Mouse (Mus musculus): ENCODE results near the gene Inppl1.
A peak's percentile ranks its signal among the peaks of the same experiment; 100 is the strongest.

The Inppl1 gene

DNA sequence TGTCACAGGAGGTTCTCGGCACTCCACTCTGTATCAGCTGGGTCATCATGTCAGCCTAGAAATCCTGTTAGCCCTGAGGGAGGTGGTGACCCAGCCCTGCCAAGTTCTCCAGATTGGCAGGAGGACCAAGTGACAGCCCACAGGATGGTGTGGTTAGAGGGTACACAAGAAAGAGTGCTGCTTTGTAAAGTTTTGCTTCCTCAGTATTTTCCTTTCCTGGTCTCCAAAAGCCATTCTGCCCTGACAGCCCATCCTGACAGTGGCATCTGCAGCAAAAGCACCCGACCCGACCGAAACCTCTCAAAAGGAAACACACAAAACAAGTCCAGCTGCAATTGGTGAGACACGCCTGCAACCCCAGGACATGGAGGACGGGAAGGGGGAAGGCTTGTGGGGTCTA lies 6.2 kb upstream of the Inppl1 start:
- DNase-seq (ENCODE audit: low spot score in 2 of 2) = no peak

DNA sequence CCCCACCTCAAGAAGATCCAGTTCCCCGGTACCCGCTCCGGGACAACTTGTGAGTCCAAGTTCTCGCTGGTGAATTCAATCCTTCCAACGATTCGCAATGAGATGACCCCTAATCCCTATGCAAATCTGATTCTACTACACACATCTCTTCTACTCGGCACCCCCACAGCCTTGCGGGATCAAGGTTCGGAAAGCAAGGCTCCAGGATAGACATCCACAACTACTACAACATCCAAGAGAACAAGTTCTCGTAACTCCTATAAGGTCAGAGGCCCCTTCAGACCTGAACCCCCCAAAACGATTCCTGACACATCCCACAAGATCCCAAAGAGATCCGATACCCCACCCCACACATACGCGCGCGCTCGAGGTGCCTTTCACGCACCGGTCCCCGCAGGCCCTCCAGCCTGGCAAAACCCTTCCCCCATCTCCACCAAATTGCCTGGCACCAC lies 849 bp downstream of the Inppl1 start:
- DNase-seq (ENCODE audit: low spot score in 2 of 2) = no peak

DNA sequence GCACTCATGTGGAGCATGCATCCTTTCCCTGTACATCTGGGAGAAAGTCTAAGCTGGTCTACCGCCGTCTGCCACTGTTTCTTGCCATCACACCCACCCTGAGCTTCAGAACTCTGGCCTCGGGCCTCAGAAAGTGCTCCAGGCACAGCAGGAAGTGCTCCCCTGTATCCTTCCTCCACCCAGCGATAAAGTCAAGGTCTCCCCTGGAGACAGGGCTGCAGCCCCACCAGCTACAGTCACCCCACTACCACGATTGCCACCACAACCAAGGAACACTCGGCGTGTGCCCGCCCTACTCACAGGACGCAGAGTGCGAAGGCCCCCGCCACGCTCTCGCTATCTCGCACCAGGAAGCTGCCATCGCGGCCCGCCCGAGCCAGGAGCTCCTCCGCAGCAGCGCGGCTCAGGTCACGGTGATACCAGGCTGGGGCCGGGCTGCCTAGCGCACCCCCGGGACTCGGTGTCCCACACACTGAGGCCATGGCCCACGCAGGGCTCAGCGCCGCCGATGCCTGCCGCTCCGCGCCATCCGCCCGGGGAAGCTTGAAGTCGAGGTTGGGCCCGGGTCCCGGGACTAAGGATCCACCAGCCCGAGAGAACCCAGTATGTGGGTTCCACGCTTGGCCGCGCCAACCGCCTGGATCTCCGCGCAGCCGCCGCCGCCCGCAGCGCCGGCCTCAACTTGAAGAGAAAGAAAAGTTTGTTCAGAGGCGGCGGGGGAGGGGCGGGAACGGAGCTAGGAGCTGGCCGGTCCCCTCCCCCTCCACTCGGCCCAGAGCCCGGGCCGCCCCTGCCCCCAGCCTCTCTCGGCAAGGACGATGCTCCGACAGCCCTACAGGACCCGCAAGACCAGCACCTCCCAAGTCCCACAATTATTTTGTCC lies 1.5 kb downstream of the Inppl1 start:
- peak; percentile 52 to 63 for DNase-seq (ENCODE audit: low spot score in 2 of 2)

DNA sequence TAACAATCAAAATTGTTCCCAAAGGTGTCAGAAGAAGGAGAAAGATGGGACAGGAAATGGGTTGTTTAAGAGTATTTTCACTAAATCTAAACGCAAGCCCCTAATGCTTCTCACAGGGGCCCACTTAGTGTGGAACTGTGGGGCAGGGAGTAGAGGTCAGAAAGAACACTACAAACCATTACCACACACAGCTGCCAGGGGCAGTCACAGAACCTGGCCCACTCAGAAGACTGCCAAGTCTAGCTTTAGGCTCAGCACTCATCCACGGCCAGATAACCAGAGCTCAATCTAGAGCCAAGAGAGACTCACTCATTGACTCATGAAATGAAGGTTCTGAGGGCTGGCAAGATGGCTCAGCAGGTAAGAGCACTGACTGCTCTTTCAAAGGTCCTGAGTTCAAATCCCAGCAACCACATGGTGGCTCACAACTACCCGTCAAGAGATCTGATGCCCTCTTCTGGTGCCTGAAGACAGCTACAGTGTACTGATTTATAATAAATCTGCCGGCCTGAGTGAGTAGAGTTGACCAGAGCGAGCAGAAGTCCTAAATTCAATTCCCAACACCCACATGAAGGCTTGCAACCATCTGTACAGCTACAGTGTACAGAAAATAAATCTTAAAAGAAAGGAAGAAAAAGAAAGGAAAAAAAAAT lies 2.4 kb downstream of the Inppl1 start:
- DNase-seq (ENCODE audit: low spot score in 2 of 2) = no peak

DNA sequence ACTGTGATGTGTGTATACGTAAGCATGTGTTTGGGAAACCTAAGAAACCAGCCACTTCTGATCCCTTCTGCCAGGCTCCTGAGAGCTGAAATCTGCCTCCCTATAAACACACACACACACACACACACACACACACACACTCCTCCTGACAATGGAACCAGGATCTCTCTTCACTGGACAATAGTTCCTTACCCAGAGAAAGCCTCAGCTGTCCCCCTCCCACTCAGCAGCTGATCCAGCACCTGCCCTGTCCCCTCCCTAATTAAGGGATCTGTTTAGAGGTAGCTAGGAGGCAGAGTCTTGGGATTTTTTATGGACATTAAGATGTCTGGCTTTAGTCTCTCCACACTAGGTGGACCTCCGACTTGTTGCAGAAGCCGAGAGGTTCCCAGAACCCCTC lies 3.1 kb downstream of the Inppl1 start:
- DNase-seq (ENCODE audit: low spot score in 2 of 2) = no peak

DNA sequence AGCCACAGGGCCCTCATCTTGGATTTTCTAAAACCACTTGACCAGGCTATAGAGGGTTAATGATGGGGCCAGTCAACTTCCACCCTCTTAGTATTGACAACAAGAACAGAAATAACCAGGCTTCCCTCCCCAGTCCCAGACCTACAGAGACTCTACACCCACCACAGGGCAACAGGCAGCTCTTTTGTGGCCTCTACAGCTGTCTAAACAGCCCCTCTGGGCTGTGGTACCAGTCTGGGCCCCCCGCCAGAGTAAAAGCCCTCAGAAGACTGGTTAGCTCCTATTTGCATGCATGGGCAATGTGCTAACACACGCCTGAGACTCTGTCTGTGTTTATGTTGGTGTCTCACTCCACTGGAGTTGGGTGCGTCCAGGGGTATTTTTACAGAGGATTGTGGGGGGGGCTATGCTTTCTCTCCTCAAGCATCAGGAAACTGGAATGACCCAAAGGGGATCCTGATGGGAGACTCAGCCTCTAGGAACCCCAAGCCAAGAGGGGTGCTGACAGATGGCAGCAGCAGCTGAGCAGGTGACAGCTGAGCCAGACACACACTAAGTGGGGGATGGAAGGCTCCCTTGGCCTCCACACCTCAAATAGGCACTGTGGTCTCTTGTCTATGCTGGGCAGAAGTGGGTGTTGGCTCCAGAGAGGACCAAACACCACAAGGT lies 4.0 kb downstream of the Inppl1 start:
- DNase-seq (ENCODE audit: low spot score in 2 of 2) = no peak

DNA sequence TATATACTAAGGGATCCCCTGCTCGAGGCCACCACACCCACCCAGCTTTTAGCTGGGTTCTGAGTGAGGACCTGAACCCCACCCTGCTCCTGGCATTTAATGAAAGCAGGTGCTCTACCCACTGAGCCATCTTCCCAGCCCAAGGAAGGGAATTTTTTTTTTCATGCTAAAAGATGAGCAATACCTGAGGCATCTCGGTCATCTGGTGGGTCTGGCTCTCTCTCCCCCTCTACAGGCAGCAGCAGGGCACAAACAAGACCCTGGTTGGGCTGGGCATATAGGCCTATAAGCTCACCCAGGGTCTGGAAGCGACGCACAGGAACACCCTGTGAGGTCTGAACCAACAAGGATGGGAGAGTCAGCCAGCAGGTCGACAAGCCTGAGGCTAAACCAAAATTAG lies 4.7 kb downstream of the Inppl1 start:
- no peak for DNase-seq (ENCODE audit: low spot score in 2 of 2)

DNA sequence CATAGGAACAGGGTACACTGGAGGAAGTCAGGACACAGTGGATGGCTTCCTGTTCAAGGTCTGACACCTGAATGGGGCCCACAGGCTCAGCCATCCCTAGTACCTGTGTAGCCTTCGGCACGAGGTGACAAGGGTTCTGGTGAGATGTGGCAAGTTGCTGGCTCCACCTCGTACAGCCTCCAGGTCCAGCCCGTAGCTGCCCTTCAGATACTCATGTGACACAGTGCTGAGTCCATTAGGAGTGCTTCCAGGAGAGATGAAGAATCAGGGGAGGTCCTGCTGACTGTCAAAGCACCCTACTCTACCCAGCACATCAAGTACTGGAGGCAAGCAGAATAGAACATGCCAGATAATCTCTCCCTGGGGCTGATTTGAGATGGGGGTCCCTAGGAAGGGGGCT lies 5.7 kb downstream of the Inppl1 start:
- DNase-seq (ENCODE audit: low spot score in 2 of 2) = no peak

DNA sequence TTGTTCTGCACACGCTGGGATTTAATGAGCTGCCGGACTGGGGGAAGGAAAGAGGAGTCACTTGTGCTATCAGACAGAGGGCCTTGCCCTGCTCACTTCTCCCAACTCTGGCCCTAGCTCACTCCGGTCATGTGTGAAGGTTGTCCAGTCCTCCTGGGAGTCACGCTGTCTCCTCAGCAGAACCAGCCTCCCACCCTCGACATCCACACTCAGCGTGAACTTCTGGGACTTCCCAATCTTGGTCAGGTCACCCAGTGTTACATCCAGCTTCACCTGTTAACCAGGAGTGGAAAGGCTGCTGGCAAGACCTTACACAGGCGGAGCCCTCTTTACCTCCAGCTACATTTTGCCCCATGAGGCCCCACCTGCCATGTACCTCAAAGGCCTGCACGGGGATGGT lies 6.6 kb downstream of the Inppl1 start:
- DNase-seq (ENCODE audit: low spot score in 2 of 2) = no peak

DNA sequence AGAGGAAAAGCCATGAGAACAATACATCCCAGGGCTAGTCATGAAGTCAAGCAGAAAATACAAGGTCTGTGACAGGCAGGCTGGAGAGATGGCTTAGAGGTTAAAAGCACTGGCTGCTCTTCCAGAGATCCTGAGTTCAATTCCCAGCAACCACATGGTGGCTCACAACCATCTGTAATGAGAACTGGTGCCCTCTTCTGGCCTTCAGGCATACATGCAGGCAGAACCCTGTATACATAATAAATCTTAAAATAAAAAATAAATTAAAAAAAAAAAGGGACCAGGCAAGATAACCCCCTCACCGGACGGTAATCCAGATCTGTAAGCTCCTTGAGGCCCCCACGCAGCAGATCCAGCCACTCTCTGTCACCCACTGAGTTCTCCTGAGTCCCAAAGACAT lies 7.7 kb downstream of the Inppl1 start:
- no peak for DNase-seq (ENCODE audit: low spot score in 2 of 2)

DNA sequence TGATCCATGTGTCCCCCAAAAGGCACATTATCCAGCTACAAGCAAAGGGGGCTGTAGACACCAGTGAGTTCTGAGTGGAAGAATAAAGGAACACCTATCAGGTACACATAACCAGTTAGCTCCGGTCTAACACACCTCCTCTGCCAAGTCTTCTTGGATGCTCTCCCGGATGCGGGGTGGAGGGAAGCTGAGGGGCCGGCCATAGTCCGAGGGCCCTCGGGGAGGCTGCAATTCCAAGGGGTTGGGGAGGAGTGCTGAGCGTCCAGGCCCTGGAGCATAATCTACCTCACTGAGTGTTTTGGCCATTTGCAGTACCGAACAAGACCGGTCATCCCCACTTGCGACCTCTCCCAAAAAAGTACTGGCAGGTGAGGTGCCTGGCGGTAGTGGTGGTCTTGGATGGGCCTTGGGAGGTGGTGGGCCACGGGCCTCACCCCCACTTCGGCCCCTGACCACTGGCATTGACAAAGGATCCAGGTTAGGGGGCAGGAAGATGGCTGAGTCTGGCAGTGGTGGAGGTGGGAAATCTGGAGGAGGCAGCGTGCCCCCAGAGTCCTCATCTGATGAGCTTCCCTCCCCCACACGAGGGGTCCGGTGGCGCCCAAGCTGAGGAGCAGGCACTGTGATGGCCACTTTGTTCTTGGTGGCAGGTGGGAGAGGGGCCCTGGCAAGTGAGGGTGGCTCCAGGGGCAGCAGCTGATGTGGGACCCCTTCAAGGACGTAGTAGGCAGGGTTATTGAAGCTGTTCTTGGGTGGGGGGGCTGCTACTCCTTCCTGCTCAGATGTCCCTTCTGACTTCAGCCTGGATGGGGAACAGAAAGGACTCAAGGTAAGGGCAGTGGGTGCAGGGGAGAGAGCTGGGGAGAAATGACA lies 14.0 kb downstream of the Inppl1 start:
- no peak for DNase-seq (ENCODE audit: low spot score in 2 of 2)

DNA sequence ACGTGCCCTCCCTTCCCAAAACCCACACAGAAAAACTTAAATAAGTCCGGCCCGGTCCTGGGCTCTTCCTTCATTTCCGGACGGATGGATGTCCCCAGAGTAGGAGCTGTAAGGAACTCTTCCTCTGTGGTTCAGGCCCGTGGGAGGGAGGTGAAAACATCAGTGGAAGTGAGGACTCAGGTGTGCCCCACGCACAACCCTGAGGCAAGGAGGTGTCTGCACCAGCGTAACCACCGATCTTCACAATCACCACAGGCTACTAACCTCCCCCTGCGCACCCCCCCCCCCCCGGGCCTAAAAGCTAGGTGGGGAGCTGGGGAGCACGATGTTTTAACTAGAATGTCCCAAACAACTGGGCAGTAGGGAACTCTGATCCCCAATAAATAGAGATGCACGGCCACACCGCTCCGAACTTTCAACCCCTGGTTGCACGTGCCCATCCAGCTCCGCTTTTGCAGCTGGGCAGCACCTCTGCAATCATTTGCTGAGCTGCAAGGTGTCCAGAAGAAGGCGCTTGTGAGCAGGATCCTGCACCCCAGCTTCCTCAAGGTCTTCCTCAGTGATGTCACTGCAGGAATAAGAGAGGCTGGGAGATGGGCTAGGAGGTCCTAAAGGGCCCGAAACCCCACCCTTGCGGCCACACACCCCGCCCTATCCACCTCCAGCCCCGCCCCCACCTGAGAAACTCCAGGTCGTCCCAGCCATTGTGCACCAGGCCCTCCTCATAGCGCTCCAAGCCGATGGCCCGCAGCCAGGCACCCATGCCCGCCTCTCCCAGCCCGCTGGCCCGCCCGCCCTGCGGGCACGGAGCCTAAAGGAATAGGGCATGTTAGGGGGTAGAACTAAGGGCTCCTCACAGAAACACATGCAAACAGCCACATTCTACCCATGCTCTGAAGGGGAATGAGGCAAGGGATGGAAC lies 14.9 kb downstream of the Inppl1 start:
- no peak for DNase-seq (ENCODE audit: low spot score in 2 of 2)

DNA sequence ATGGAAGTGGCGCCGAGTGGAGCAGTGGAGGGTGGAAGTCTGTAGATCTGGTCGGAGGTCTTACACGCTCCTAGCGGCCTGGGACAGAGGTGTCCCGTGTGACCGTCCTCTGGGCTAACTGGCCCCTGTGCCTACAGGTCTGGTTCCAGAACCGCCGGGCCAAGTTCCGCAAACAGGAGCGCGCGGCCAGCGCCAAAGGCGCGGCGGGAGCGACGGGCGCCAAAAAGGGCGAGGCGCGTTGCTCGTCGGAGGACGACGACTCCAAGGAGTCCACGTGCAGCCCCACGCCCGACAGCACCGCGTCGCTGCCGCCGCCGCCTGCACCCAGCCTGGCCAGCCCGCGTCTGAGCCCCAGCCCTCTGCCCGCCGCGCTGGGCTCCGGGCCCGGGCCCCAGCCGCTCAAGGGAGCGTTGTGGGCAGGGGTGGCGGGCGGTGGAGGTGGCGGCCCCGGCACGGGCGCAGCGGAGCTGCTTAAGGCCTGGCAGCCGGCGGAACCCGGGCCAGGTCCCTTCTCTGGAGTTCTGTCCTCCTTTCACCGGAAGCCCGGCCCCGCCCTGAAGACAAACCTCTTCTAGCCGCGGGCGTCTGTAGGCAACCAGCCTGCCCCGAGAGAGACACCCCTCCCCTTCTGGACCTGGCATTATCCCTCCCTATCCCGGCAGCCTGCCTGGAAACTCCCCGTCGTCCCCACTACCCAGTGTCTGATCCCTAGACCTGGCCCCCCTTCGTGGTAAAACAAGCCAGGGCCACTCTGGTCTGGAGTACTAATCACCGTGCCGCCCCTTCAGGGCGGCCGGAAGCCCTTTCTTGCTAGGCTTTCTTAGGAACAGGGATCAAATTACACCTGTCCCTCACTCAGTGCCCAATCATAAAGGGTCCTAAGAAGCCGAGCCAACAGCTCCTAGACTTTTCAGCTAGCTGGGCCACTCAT lies 16.2 kb downstream of the Inppl1 start:
- DNase-seq (ENCODE audit: low spot score in 2 of 2) = no peak

DNA sequence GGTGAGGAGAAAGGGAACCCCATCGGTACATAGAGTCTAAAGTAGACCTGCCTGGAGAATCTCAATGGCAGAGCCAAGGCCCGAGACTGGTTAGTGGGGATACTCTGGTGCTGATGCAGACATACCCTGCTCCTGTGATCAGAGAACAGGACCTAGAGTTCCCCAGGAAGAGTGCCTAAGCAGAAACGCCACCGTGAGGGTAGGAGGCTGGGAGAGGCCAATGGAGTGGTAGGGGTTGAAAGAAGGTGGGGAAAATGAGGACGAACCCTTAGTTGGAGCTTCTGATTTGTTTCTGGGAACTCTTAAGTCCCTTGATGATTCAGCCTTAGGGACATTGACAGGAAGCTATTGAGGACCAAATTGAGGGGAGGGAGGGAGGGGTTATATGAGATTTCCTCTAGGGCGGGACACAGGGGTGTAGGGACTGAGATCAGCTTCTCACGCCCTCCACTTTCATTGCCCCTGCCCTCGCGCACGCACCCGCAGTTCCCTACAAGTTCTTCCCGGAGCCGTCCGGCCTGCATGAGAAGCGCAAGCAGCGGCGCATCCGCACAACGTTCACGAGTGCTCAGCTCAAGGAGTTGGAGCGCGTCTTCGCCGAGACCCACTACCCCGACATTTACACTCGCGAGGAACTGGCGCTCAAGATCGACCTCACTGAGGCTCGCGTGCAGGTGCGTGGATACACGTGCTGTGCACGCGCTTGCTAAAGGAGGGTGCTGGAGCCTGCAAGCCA lies 17.6 kb downstream of the Inppl1 start:
- DNase-seq (ENCODE audit: low spot score in 2 of 2) = no peak

DNA sequence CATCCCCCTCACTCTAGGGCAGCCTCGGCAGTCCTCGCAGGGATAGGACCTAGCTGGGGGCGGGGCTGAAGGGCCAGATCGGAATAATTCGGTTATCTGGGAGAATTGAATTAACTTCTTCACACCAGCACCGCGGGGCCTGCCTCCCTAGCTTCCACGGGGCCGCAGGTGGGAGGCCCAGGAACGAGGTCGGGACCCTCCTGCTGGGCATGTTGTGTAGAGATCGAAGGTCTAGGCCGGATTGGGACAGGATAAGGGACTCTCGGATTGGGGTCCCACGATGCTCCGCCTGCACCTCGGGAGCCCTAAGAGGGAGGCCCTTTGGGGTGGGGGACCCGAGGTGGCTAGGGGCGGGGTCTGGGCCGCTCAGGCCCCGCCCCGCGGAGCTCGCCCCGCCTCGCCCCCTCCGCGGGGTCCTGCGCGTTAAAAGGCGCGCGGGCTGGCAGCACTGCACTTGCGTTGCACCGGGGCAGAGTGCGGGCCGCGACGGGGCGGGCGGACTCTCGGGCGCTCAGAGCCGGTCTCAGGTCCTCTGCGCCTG lies 20.1 kb downstream of the Inppl1 start, which contains the start of gene Phox2a:
Gene Phox2a, plus strand, starts transcription at position 453 of the 541 bp plus-strand sequence.
- no peak for DNase-seq (ENCODE audit: low spot score in 2 of 2)

DNA sequence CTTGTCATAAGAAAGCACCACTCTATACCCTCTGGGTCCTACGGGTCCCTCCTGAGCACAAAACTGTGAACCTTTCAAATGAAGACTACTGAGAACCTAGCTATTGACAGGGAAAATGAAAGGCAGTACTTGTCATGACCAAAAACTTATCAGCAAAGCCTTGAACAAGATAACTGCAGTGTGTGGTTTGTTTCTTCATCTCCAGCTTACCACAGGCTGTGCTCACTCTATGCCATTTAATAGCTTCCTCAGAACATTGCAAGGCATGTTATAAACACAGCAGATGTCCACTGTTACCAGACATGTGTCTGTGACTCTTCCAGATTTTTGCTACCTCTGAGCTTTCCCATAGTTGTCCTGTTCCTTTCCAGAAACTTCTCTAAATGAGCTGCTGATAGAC lies 61.0 kb downstream of the Inppl1 start:
- no peak for DNase-seq (ENCODE audit: low spot score in 2 of 2)

DNA sequence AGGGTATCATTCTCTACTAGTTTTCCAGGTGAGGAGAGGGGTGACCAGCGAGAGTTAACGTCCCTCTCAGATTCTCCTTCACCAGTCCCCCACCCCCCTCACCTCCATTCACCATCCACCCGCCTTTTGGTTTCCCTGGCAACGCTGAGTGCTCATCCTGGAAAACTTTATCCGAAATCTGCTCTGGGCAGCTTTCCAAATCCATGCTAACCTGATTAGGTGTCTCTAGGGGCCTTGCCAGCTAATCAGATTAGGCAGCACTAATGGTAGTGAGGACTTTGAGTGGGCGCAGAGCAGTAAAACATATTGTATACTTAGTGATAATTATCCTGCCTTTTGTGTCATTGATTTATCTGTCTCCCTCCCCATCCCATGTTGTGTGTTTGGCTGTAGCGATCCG lies 65.3 kb downstream of the Inppl1 start:
- DNase-seq (ENCODE audit: low spot score in 2 of 2) = no peak

Measured in spleen, postnatal 10 days (tissue).